In the genomic region with DNA sequence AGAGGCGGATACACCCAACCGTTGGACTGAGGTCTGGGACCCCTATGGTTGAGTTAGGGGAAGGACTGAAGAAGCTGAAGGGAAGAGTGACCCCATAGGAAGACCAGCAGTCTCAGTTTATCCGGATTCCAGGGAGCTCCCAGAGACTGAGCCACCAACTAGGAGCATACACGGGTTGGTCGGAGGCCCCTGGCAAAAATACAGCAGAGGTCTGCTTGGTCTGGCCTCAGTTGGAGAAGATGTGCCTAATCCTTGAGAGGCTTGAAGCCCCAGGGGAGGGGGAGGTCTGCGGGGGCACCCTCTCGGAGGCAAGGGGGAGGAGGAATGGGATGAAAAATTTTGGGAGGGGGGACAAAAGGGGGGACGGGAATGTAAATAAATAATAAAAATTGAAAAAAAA, we compare ENCODE assay signal across 10 mouse cellular contexts. TPM values are rescaled to one million over a fixed set of nuclear protein-coding genes. Genes with fewer than 3 reads are reported as not detected.
A peak's percentile ranks its signal among the peaks of the same experiment; 100 is the strongest.
DNase-seq lines count a peak whose midpoint lies in the region; ATAC-seq and TF ChIP-seq lines count a peak whose summit lies in the region.
"Had no signal": no experiment of that assay in that cellular context is flagged by ENCODE, and none has a peak within 500 bp of the region (broad histone marks: within the 10 kb centered on the region; RNA-seq: fewer than 3 reads in every experiment).

No protein-coding gene starts in this region.

- peaks cover 10% of the 10 kb centered on the region; the same call in 1 of the 2 replicates for H3K4me1 ChIP-seq in hindbrain, embryonic 12.5 days
- no peaks in the 10 kb centered on the region for H3K4me1 ChIP-seq in hindbrain, postnatal 0 days (ENCODE audit: insufficient read depth, low read length)
- H3K4me1 ChIP-seq in midbrain, embryonic 10.5 days, result peaks cover 22% of the 10 kb centered on the region
- H3K4me1 ChIP-seq in midbrain, embryonic 13.5 days (replicated peaks), result peaks cover 13% of the 10 kb centered on the region
- H3K4me1 ChIP-seq in liver, embryonic 15.5 days (replicated peaks), result peaks cover 14% of the 10 kb centered on the region

- 50% methylated on average over 8 of the region's 8 CpGs for WGBS in hindbrain, embryonic 12.5 days
- WGBS in hindbrain, postnatal 0 days, result 48% methylated on average over 8 of the region's 8 CpGs
- WGBS in midbrain, embryonic 10.5 days, result 54% methylated on average over 8 of the region's 8 CpGs
- WGBS in midbrain, embryonic 13.5 days, result 46% methylated on average over 8 of the region's 8 CpGs
- 43% methylated on average over 8 of the region's 8 CpGs for WGBS in liver, embryonic 15.5 days (ENCODE audit: insufficient replicate concordance)

- no peak overlapping the region for H3K27ac ChIP-seq in hindbrain, embryonic 12.5 days
- no peak overlapping the region for H3K27ac ChIP-seq in hindbrain, postnatal 0 days
- H3K27ac ChIP-seq in midbrain, embryonic 10.5 days (replicated peaks), result no peak overlapping the region
- H3K27ac ChIP-seq in midbrain, embryonic 13.5 days, result no peak overlapping the region
- H3K27ac ChIP-seq in liver, embryonic 15.5 days (replicated peaks), result no peak overlapping the region

- no peaks in the 10 kb centered on the region for H3K27me3 ChIP-seq in hindbrain, embryonic 12.5 days
- H3K27me3 ChIP-seq in hindbrain, postnatal 0 days (ENCODE audit: insufficient read depth, low read length), result no peaks in the 10 kb centered on the region
- H3K27me3 ChIP-seq in midbrain, embryonic 10.5 days (ENCODE audit: low read depth, poor library complexity, severe bottlenecking), result no peaks in the 10 kb centered on the region
- 0 out of 2 replicates have a peak, but pooled peaks cover 3% of the 10 kb centered on the region for H3K27me3 ChIP-seq in midbrain, embryonic 13.5 days
- H3K27me3 ChIP-seq in liver, embryonic 15.5 days, result no peaks in the 10 kb centered on the region

- H3K9ac ChIP-seq in hindbrain, embryonic 12.5 days, result no peak overlapping the region
- no peak overlapping the region for H3K9ac ChIP-seq in hindbrain, postnatal 0 days (replicated peaks; ENCODE audit: low read length)
- no peak overlapping the region for H3K9ac ChIP-seq in midbrain, embryonic 13.5 days (replicated peaks)
- H3K9ac ChIP-seq in liver, embryonic 15.5 days, result no peak overlapping the region

- H3K9me3 ChIP-seq in hindbrain, embryonic 12.5 days (replicated peaks), result no peaks in the 10 kb centered on the region
- no peaks in the 10 kb centered on the region for H3K9me3 ChIP-seq in hindbrain, postnatal 0 days (ENCODE audit: low read length)
- H3K9me3 ChIP-seq in midbrain, embryonic 10.5 days (replicated peaks), result no peaks in the 10 kb centered on the region
- no peaks in the 10 kb centered on the region for H3K9me3 ChIP-seq in midbrain, embryonic 13.5 days
- H3K9me3 ChIP-seq in liver, embryonic 15.5 days (replicated peaks), result no peaks in the 10 kb centered on the region

- no peaks in the 10 kb centered on the region for H3K36me3 ChIP-seq in hindbrain, embryonic 12.5 days
- H3K36me3 ChIP-seq in hindbrain, postnatal 0 days (ENCODE audit: insufficient read depth, low read length), result no peaks in the 10 kb centered on the region
- 0 out of 2 replicates have a peak, but pooled peaks cover 2% of the 10 kb centered on the region for H3K36me3 ChIP-seq in midbrain, embryonic 10.5 days
- H3K36me3 ChIP-seq in midbrain, embryonic 13.5 days, result no peaks in the 10 kb centered on the region
- H3K36me3 ChIP-seq in liver, embryonic 15.5 days (replicated peaks), result no peaks in the 10 kb centered on the region

- 0 out of 2 replicates have a peak overlapping the region, but pooled peaks have one; percentile 72 for H3K4me2 ChIP-seq in hindbrain, embryonic 12.5 days (replicated peaks)
- no peak overlapping the region; the same call in 1 of the 2 replicates for H3K4me2 ChIP-seq in hindbrain, postnatal 0 days (ENCODE audit: low read depth, low read length)
- no peak overlapping the region for H3K4me2 ChIP-seq in midbrain, embryonic 13.5 days (replicated peaks)
- peak overlapping the region; percentile 78 for H3K4me2 ChIP-seq in liver, embryonic 15.5 days

- DNase-seq in cerebellum, adult 9-11 months, result peak; percentile 12
- no peak for DNase-seq in cerebellum, adult 9-10 months
- no peak for DNase-seq in hindbrain, postnatal 0 days (ENCODE audit: low spot score)
- no peak for DNase-seq in midbrain, embryonic 10.5 days (ENCODE audit: low spot score)
- DNase-seq in adrenal gland, adult 8-10 months, result no peak

- H3K4me3 ChIP-seq in hindbrain, embryonic 12.5 days, result no peak overlapping the region
- no peak overlapping the region for H3K4me3 ChIP-seq in hindbrain, postnatal 0 days (ENCODE audit: low read length)
- H3K4me3 ChIP-seq in midbrain, embryonic 10.5 days, result peak overlapping the region; percentile 63; the same call in 1 of the 2 replicates
- H3K4me3 ChIP-seq in midbrain, embryonic 13.5 days (replicated peaks), result no peak overlapping the region
- 0 out of 2 replicates have a peak overlapping the region, but pooled peaks have one; percentile 62 for H3K4me3 ChIP-seq in liver, embryonic 15.5 days (replicated peaks)

- no peak; the same call in 1 of the 2 replicates for ATAC-seq in hindbrain, embryonic 12.5 days (ENCODE audit: low FRiP score)
- no peak for ATAC-seq in hindbrain, postnatal 0 days
- no peak for ATAC-seq in midbrain, embryonic 13.5 days
- no peak for ATAC-seq in liver, embryonic 15.5 days (ENCODE audit: insufficient read depth)

- TF ChIP-seq CTCF in hindbrain, postnatal 0 days (IDR thresholded peaks at IDR 0.05; ENCODE audit: low read depth), result no peak

RNA-seq across cellular contexts. Expression of a gene that starts 0.6 kb away (rescaled TPM):
- 13.1 and 14.4 TPM in 2 replicates for polyA plus RNA-seq in hindbrain, embryonic 12.5 days (2016; fragmentation: Nextera tagmentation; extraction: Ambion mirVana)
- 16.4 and 17.2 TPM in 2 replicates for total RNA-seq in hindbrain, postnatal 0 days (2014; rRNA removed)
- polyA plus RNA-seq in hindbrain, postnatal 0 days (2015; fragmentation: Nextera tagmentation; extraction: Ambion mirVana), result 22.0 and 25.1 TPM in 2 replicates
- 15.0 and 16.2 TPM in 2 replicates for polyA plus RNA-seq in midbrain, embryonic 10.5 days (2016; fragmentation: Nextera tagmentation; extraction: Ambion mirVana)
- polyA plus RNA-seq in midbrain, embryonic 13.5 days (2015; fragmentation: Nextera tagmentation; extraction: Ambion mirVana), result 8.1 and 8.4 TPM in 2 replicates
- 7.0 and 8.7 TPM in 2 replicates for polyA plus RNA-seq in liver, embryonic 15.5 days (2015; fragmentation: Nextera tagmentation; extraction: Ambion mirVana)
- 100 to 1,000 TPM; 150 to 228 (median 186) TPM for total RNA-seq in adrenal gland, adult 8-10 months (2022)

RNA-seq across cellular contexts. Expression of a gene that starts 28.7 kb away (rescaled TPM):
- 0.17 TPM in 1 of 2 replicates, not detected in the other for polyA plus RNA-seq in hindbrain, embryonic 12.5 days (2016; fragmentation: Nextera tagmentation; extraction: Ambion mirVana)
- not detected in 2 replicates for total RNA-seq in hindbrain, postnatal 0 days (2014; rRNA removed)
- 0.14 TPM in 1 of 2 replicates, not detected in the other for polyA plus RNA-seq in hindbrain, postnatal 0 days (2015; fragmentation: Nextera tagmentation; extraction: Ambion mirVana)
- not detected in 2 replicates for polyA plus RNA-seq in midbrain, embryonic 10.5 days (2016; fragmentation: Nextera tagmentation; extraction: Ambion mirVana)
- not detected in 2 replicates for polyA plus RNA-seq in midbrain, embryonic 13.5 days (2015; fragmentation: Nextera tagmentation; extraction: Ambion mirVana)
- 17.6 and 18.1 TPM in 2 replicates for polyA plus RNA-seq in liver, embryonic 15.5 days (2015; fragmentation: Nextera tagmentation; extraction: Ambion mirVana)
- total RNA-seq in adrenal gland, adult 8-10 months (2022), result 1,000 to 10,000 TPM; 1,127 to 4,169 (median 2,179) TPM
- total RNA-seq: gastrocnemius, postnatal 14 days; left cerebral cortex, postnatal 4 days had no signal

RNA-seq across cellular contexts. Expression of a gene that starts 29.5 kb away (rescaled TPM):
- 18.4 and 19.9 TPM in 2 replicates for polyA plus RNA-seq in hindbrain, embryonic 12.5 days (2016; fragmentation: Nextera tagmentation; extraction: Ambion mirVana)
- 1.6 and 2.0 TPM in 2 replicates for total RNA-seq in hindbrain, postnatal 0 days (2014; rRNA removed)
- polyA plus RNA-seq in hindbrain, postnatal 0 days (2015; fragmentation: Nextera tagmentation; extraction: Ambion mirVana), result 3.2 and 3.8 TPM in 2 replicates
- polyA plus RNA-seq in midbrain, embryonic 10.5 days (2016; fragmentation: Nextera tagmentation; extraction: Ambion mirVana), result 16.5 and 19.4 TPM in 2 replicates
- polyA plus RNA-seq in midbrain, embryonic 13.5 days (2015; fragmentation: Nextera tagmentation; extraction: Ambion mirVana), result 6.8 and 10.1 TPM in 2 replicates
- polyA plus RNA-seq in liver, embryonic 15.5 days (2015; fragmentation: Nextera tagmentation; extraction: Ambion mirVana), result 4.4 and 4.8 TPM in 2 replicates
- total RNA-seq in adrenal gland, adult 8-10 months (2022), result 100 to 1,000 TPM; 148 to 290 (median 206) TPM

Comparison
In these comparisons a context has a peak if more than half of its experiments do, and no peak if none do; other contexts are left out.
1. H3K4me2 ChIP-seq: peak in hindbrain, embryonic 12.5 days (single experiment) and liver, embryonic 15.5 days (single experiment); none in hindbrain, postnatal 0 days (single experiment) and midbrain, embryonic 13.5 days (single experiment).
2. H3K4me3 ChIP-seq: peak in midbrain, embryonic 10.5 days (single experiment) and liver, embryonic 15.5 days (single experiment); none in hindbrain, embryonic 12.5 days (single experiment), hindbrain, postnatal 0 days (single experiment) and midbrain, embryonic 13.5 days (single experiment).
3. RNA of a gene that starts 28.7 kb away (polyA plus RNA-seq): 17.6 to 18.1 TPM in liver, embryonic 15.5 days; 0.17 TPM in hindbrain, embryonic 12.5 days, not detected in midbrain, embryonic 13.5 days, 0.14 TPM in hindbrain, postnatal 0 days and not detected in midbrain, embryonic 10.5 days; every median in the first group is over 10 times any median in the second.